Mouse (Mus musculus) intestine, embryonic 16.5 days (tissue): ENCODE results near the gene Cep350. TPM values are rescaled to one million over a fixed set of nuclear protein-coding genes. Genes with fewer than 3 reads are reported as not detected.
A peak's percentile ranks its signal among the peaks of the same experiment; 100 is the strongest.

Experiments used
- ATAC-seq: fragments of 200-750 bp; cut with Nextera tagmentation; 2 replicates; pipeline ENCODE4 v1.8.0; 2017; ENCODE audit warnings: moderate TSS enrichment, moderate library complexity
- H3K27ac ChIP-seq: fragments of 300-500 bp; sonication (generic); 2 replicates; pipeline ENCODE4 v1.5.1; 2014; ENCODE audit warnings: mild to moderate bottlenecking, low read length
- H3K27me3 ChIP-seq: fragments of 300-500 bp; sonication (generic); replicated peaks from 2 replicates; pipeline ENCODE4 v1.6.1; 2014; ENCODE audit warnings: low read length, control low read depth, mixed read lengths; ENCODE audit not compliant: control insufficient read depth, insufficient read depth
- H3K36me3 ChIP-seq: fragments of 300-500 bp; sonication (generic); 2 replicates; pipeline ENCODE4 v1.6.1; 2014; ENCODE audit warnings: low read length, control low read depth; ENCODE audit not compliant: control insufficient read depth, insufficient read depth
- H3K4me1 ChIP-seq: fragments of 300-500 bp; sonication (generic); 2 replicates; pipeline ENCODE4 v1.6.1; 2014; ENCODE audit warnings: low read length, control low read depth, mixed read lengths; ENCODE audit not compliant: control insufficient read depth, insufficient read depth
- H3K4me2 ChIP-seq: fragments of 300-500 bp; sonication (generic); 2 replicates; pipeline ENCODE4 v1.6.1; 2014; ENCODE audit warnings: low read depth, low read length, control low read depth
- H3K4me3 ChIP-seq: fragments of 300-500 bp; sonication (generic); 2 replicates; pipeline ENCODE4 v1.5.1; 2014; ENCODE audit warnings: mild to moderate bottlenecking, low read length
- H3K9ac ChIP-seq: fragments of 300-500 bp; sonication (generic); 2 replicates; pipeline ENCODE4 v1.6.1; 2014; ENCODE audit warnings: low read depth, low read length
- H3K9me3 ChIP-seq: fragments of 300-500 bp; sonication (generic); 2 replicates; pipeline ENCODE4 v1.6.1; 2016; ENCODE audit warnings: low read length, control low read depth; ENCODE audit not compliant: control insufficient read depth
- WGBS: fragments of 180-500 bp; shearing (Covaris S2); extraction: QIAGEN DNeasy Blood & Tissue Kit; methylation state at CpG from one replicate; pipeline ENCODE4 v1.1.7; 2014; 5-methylcytosine and 5-hydroxymethylcytosine counted together
- polyA plus RNA-seq: library from polyadenylated mRNA; unstranded; fragments of >200 nt; fragmentation: Nextera tagmentation; extraction: Ambion mirVana; gene quantifications from 2 replicates; pipeline ENCODE4 v1.2.1, GENCODE M21; 2015

Gene Cep350
- polyA plus RNA-seq, 1 experiment from 2014 or later, result 9.8 TPM

DNA sequence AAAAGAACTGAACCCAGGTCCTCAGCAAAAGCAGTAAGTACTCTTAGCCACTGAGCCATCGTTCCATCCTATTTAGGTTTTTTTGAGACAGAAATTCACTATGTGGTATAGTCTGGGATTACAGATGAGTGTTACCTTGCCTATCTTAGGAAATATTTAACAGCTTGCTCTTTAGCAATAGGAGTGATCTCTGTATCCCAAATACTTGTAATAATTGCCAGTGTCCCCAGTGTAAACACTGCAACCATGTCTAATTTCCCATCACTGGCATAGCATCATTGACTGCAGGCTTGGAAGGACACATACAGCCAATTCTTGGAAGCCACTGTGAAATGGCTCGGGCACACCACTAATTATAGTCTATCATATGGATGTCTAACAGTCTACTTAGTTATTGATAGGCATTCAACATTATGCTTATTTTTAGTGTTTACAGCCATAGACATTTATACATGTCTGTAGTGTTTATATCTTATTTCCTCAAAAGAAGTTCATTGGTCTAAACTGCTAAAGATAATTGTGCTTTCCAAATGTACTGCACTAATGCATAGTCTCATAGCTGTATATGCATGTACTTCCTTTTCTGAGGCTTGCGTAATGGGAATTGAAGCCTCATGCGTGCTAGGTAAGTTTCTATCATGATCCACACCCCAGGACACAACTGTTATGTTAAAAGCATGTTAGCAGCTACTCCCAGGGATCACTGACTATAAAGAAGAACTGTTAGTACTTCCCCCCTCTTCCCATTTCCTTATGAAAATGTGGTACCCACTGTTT lies 146.9 kb downstream of the Cep350 start:
- 81% methylated on average over 4 of the region's 4 CpGs for whole genome bisulfite sequencing
- Histone ChIP-seq H3K9ac (no peak overlapping the region), H3K9me3 (0 out of 2 replicates have a peak, but pooled peaks cover 5% of the 10 kb centered on the region), H3K4me1 (peaks cover 8% of the 10 kb centered on the region), H3K27ac (no peak overlapping the region), H3K4me2 (no peak overlapping the region), H3K4me3 (no peak overlapping the region), H3K27me3 (no peaks in the 10 kb centered on the region), H3K36me3 (no peaks in the 10 kb centered on the region)
- no peak for ATAC-seq

DNA sequence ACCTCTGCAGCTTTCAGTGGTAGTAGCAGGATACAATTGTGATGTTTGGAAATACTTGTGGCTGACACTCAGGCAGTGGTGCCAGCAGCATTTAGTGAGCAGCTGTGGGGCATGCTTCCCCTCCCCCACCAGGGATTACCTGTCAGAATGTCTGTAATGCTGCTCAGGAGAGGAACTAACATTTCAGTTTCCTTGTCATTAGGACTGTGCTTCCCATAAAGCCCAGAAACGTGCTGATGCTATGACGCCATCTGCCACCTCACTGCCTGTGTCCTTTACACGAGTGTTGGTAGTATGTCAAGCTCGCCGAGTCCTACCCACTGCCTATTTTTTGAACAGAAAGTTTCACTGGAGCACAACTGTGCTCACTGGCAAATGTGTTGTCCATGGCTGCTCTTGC lies 152.4 kb downstream of the Cep350 start:
- Histone ChIP-seq H3K4me2 (no peak overlapping the region), H3K4me1 (no peaks in the 10 kb centered on the region), H3K27me3 (no peaks in the 10 kb centered on the region), H3K27ac (no peak overlapping the region), H3K9me3 (0 out of 2 replicates have a peak, but pooled peaks cover 5% of the 10 kb centered on the region), H3K4me3 (no peak overlapping the region), H3K9ac (no peak overlapping the region), H3K36me3 (no peaks in the 10 kb centered on the region)
- WGBS, result 83% methylated on average over 5 of the region's 5 CpGs
- ATAC-seq, result no peak

DNA sequence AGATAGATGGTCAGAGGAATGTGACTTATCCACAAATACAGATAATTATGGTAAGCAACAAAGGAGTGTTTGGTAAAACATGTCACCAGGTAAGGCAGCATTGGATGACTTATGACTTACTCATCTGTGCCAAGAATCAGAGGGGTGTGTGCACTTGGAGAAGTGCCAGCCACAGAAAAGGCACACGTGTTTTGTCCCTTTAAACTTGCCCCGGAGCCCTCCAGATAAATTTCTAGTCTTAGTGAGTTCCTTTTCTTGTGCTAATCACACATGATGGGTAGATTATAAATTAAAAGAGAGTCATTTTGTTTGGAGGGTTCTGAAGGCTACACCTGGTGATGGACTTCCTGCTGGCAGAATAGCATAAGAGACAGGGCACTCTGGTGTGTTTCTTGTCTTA lies 156.9 kb downstream of the Cep350 start:
- Histone ChIP-seq H3K9me3 (no peaks in the 10 kb centered on the region), H3K27ac (no peak overlapping the region), H3K36me3 (no peaks in the 10 kb centered on the region), H3K9ac (no peak overlapping the region), H3K4me2 (no peak overlapping the region), H3K4me3 (no peak overlapping the region), H3K27me3 (no peaks in the 10 kb centered on the region), H3K4me1 (peaks cover 11% of the 10 kb centered on the region)
- WGBS, result 52% methylated on average over 2 of the region's 2 CpGs
- no peak for ATAC-seq

DNA sequence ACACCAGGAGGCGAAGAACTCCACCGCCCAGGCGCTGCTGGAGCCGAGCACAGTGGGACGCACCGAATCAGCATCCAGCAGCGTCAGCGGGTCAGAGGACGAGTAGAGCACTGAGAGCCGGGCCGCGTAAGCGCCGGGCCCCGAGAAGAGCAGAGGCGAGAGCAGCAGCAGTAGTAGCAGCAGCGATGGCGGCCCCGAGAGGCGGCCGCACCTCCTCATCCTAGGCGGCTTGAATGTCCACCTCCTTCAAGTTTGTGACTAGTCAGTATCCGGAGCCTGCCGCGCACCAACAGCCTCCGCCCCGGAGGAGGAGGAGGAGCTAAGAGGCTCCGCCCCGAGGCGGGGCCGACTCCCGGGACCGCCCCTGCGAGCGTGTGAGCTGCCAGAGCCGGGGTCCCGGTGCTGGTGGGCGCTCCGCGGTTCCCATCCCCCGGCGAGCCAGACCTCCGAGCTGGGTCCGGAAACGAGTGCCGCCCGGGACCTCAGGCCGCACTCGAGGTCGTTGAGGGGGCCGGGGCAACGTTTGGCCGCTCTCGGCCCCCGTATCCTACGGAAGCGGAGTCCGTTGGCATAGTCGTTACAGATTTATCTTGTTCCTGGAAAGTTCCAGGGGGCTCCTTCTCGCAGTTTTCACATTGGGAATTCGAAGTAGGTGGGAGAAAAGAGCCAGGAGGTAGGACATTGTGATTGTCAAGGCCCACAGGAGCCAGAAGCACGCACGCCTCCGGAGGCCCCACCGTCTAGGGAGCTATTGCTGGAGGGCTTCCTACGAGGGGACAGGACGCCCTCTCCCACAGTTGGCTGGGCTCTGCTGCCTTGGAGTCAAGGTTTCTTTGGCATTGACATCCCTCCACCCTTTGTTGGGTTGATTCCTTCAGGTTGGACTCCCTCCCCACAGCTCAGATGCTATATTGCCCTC lies 160.2 kb downstream of the Cep350 start, which contains the start of gene Qsox1:
Gene Qsox1, minus strand, starts transcription at position 309 of the 919 bp plus-strand sequence.
- Histone ChIP-seq H3K27ac (peak within 1 kb of the TSS; percentile 72), H3K4me1 (peaks cover 26% of the 10 kb centered on the region), H3K4me2 (peak within 1 kb of the TSS; percentile 79), H3K4me3 (peak within 1 kb of the TSS; percentile 90), H3K27me3 (no peaks in the 10 kb centered on the region), H3K9me3 (no peaks in the 10 kb centered on the region), H3K36me3 (no peaks in the 10 kb centered on the region), H3K9ac (peak within 1 kb of the TSS; percentile 74)
- peak; percentile 94 for ATAC-seq
- under 1% methylated on average over 66 of the region's 67 CpGs for WGBS

DNA sequence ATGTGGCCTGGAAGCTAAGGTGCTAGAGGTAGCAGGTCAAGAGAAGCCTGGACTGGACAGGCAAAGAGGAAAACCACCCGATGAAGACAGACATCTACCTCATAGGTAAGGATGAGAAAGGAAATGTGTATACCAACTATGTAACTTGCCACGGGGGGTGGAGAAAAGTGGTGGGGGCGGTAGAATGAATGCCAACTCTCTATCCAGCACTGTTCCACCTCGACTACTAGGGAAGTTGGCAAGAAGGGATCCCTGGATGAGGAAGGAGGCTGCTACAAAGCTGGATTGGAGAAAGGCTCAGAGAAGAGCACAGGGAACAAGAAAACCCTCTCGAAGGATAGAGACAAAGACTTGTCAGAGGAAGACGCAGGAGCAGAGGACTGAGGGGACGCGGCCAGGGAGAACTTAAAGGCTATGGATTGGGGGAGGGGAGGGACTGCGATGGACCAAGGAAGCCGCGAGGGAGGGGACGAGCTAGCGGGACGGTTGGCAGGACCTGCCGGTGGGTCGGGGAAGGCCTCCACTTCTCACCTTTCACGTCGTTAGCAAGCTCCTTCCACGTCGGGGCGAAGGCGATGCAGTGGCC lies 161.0 kb downstream of the Cep350 start:
- Histone ChIP-seq H3K4me1 (peaks cover 26% of the 10 kb centered on the region), H3K4me2 (peak overlapping the region; percentile 79), H3K9me3 (no peaks in the 10 kb centered on the region), H3K27me3 (no peaks in the 10 kb centered on the region), H3K4me3 (peak overlapping the region; percentile 90), H3K9ac (peak overlapping the region; percentile 74), H3K27ac (peak overlapping the region; percentile 72), H3K36me3 (no peaks in the 10 kb centered on the region)
- 3% methylated on average over 22 of the region's 22 CpGs for whole genome bisulfite sequencing
- ATAC-seq, result no peak; the same call in 1 of the 2 replicates

DNA sequence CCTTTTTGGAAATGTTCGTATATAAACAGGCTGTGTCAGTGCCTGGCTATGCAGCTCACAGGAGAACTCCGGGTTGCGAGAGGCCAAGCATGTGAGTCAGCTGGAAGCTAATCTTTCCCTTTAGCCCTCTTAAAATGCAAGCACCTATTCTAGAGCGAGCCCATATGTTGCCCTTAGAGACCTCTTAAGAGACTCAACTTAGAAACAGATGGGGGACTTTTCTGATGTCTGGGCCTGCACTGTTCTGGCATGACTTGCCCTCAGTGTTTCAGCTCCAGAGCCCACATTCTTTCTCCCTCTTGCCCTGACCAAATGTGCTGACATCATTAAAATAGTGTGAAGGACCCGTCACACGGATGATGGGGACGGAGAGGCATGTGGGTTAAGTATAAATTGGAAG lies 162.4 kb downstream of the Cep350 start:
- H3K9me3 ChIP-seq, result no peaks in the 10 kb centered on the region
- H3K4me1 ChIP-seq, result peaks cover 27% of the 10 kb centered on the region
- WGBS, result 58% methylated on average over 7 of the region's 7 CpGs
- no peaks in the 10 kb centered on the region for H3K27me3 ChIP-seq
- ATAC-seq, result no peak
- H3K4me3 ChIP-seq, result peak overlapping the region; percentile 13
- H3K36me3 ChIP-seq, result no peaks in the 10 kb centered on the region
- H3K4me2 ChIP-seq, result peak overlapping the region; percentile 34
- H3K9ac ChIP-seq, result peak overlapping the region; percentile 53
- peak overlapping the region; percentile 76 for H3K27ac ChIP-seq

DNA sequence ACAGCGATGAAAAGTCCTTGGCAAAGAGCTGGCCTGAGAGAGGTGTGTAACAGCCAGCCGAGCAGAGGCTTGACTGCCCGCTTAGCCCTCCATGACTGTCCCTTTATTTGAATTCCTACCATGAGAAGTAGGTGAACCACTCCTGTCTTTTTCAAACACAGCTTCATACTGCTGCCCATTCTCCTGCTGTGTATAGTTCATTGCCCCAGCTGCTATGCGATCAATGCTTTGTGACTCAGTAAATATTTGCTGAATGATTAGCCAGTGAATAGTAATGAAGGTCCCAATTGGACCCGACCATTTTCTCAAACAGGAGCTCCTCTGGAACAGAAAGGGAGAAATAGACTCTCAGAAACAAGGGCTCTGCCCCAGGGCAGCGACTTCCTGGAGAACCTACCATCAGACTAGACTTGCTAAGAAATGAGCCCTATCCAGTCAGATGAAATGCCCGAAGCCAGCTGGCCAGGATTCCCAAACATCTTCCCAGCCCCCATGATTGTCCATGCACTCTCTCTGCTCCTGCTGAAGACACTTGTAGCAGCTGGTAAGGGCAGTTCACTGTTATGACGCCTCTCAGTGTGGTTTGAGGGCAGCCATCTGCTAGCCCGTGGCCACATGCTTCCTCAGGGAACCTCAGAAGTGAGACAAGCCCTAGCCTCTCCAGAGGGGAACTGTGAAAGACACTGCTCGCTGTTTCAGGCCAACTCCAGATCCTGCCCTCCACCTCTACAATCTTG lies 163.2 kb downstream of the Cep350 start:
- peak overlapping the region; percentile 76 for H3K27ac ChIP-seq
- peak overlapping the region; percentile 53 for H3K9ac ChIP-seq
- WGBS, result 38% methylated on average over 10 of the region's 10 CpGs
- no peaks in the 10 kb centered on the region for H3K27me3 ChIP-seq
- peak; percentile 23 for ATAC-seq
- H3K36me3 ChIP-seq, result no peaks in the 10 kb centered on the region
- H3K4me1 ChIP-seq, result peaks cover 29% of the 10 kb centered on the region
- H3K9me3 ChIP-seq, result no peaks in the 10 kb centered on the region
- H3K4me3 ChIP-seq, result peak overlapping the region; percentile 13
- H3K4me2 ChIP-seq, result peak overlapping the region; percentile 34

DNA sequence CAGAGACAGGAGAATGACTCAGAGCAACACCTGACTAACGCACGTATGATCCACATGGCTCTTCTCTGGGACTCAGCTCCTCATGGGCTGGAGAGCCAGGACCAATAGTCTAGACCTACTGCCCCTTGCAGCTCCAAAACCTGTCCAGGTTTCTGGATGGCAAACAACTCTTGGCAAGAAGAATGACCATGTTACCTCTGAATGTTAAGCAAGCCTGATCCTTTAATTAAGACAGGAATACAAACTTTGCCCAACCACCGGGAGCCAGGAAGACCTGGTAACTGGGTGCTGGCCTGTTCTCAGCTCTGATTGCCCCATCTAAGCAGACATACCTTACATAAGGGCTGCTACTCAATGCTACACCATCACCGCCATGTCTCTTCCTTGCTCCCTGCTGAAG lies 164.8 kb downstream of the Cep350 start:
- no peak overlapping the region for H3K4me3 ChIP-seq
- 97% methylated on average over 4 of the region's 4 CpGs for WGBS
- H3K9me3 ChIP-seq, result no peaks in the 10 kb centered on the region
- no peaks in the 10 kb centered on the region for H3K27me3 ChIP-seq
- H3K9ac ChIP-seq, result no peak overlapping the region
- H3K27ac ChIP-seq, result no peak overlapping the region
- ATAC-seq, result no peak
- no peaks in the 10 kb centered on the region for H3K36me3 ChIP-seq
- no peak overlapping the region for H3K4me2 ChIP-seq
- peaks cover 26% of the 10 kb centered on the region for H3K4me1 ChIP-seq
